Mouse (Mus musculus): ENCODE measurements around the gene Polr2e.
A peak's percentile ranks its signal among the peaks of the same experiment; 100 is the strongest.

Gene Polr2e

DNA sequence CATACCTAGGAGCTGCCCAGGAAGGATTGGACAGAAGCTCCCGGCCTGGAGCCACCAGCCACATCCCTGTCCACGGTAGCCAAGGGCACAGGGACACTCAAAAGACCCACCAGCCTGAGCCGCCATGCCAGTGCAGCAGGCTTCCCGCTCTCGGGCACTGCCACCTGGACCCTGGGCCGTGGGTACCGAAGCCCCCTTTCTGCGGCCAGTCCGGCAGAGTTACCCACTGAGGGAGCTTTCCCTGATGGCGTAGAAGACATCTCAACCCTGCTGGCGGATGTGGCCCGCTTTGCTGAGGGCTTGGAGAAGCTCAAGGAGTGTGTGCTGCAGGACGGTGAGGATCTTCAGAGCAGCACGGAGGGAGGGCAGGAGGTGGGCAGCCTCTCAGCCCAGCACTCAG, 21.8 kb downstream of the Polr2e start:
- DNase-seq (ENCODE audit: low spot score in 2 of 2) = no peak

DNA sequence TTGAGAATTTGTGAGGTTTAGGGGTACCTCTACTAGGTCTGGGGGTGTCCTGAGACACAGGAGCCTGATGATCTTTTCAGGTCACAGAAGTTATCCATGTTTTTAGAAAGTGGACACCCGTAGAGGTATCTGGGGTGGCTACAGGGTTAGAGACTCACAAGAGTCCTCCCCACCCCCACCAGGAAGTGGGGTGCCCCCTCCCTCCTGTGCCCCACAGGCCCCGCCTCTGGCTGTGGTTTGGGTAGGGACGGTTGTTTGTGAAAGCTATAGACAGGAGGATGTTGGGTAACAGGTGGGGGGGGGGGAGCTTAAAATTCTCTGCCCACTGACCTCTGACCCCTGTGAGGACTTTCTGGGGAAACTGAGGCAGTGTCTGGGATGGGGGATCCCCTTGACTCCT, 22.2 kb downstream of the Polr2e start:
- DNase-seq (ENCODE audit: low spot score in 2 of 2) = no peak

DNA sequence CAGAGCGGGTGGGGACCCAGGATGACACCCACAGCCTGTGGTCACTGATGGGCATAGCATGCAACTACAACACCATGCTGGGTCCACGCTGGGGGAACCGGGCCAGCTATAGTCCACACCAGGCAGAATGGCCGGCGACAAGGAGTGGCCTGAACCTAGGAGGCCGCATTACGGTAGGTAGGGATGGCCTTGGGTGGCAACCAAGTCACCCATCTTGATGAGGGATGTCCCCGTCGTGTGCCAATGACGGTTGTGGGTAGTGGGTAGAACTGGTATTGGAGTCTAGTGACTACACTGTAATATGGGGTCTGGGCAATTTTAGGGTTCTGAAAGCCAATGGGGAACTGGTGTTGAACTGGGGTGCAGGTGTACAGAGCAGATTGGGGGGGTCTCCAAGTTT, 22.7 kb downstream of the Polr2e start:
- no peak for DNase-seq (ENCODE audit: low spot score in 2 of 2)

DNA sequence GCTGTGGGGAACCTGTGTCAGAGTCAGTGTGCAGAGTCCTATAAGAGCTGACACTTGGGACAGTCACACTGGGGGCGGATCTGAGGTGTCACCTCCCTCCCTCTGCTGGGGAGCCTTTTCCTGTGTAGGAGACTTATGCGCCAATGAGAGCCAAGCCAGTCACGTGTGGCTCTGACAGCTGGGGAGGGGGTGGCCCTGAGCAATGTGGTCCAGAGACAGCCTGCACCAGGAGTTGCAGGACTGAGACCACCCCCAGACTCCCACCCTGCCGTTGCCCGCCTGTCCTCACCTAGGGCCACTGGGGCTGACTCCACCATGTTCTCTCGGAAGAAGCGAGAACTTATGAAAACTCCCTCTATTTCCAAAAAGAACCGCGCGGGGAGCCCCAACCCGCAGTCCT, 23.1 kb downstream of the Polr2e start, which contains the start of gene Arhgap45:
Gene Arhgap45, plus strand, starts transcription at position 143 of the 400 bp plus-strand sequence.
- no peak for DNase-seq (ENCODE audit: low spot score in 2 of 2)

DNA sequence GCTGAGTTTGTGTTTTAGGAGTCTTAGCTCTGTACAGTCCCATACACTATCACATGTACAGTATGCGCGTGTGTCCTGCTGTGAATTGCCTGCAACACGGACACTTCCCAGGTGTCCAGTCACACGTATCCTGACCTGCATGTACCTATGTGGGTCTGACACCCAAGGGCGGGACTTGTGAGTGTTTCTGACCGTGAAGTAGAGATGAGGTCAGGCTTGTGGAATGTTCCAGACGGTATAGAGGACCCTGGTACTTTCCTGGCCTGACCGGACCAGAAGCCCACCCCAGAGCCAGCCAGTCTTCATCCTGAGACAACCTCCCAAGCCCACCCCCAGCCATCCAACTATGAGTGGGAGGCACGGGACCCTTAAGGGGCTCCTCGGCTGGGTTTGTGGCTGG, 24.0 kb downstream of the Polr2e start:
- no peak for DNase-seq (ENCODE audit: low spot score in 2 of 2)

DNA sequence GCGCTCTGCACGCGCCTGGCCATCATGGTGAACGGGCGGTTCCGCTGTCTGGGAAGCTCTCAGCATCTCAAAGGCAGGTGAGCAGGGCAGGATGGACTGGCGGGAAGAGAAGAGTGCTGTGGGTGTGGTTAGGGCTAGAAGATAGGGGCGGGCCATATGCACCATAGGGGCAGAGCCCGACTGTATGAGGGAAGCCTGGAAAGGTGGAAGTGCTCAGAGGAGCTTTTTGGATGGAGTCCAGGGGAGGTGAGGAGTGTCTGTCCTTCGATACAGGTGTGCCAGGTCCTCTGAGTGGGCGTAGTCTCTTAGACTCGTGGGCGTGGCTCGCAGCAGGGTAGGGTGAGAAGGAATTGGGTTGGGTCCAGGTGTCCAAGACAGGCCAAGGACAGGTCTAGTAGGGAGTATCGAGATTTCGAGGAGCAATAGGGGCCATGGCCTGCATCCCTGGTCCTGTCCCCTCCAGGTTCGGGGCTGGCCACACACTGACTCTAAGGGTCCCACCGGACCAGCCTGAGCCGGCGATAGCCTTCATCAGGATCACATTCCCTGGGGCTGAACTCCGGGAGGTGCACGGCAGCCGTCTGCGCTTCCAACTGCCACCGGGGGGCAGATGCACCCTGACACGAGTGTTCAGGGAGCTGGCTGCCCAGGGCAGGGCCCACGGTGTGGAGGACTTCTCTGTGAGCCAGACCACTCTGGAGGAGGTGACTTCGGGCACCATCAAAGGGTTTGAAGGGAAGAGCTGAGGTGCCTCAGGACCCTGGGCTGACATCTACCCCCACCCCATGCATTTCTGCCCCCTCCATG, 24.9 kb downstream of the Polr2e start:
- no peak for DNase-seq (ENCODE audit: low spot score in 2 of 2)

DNA sequence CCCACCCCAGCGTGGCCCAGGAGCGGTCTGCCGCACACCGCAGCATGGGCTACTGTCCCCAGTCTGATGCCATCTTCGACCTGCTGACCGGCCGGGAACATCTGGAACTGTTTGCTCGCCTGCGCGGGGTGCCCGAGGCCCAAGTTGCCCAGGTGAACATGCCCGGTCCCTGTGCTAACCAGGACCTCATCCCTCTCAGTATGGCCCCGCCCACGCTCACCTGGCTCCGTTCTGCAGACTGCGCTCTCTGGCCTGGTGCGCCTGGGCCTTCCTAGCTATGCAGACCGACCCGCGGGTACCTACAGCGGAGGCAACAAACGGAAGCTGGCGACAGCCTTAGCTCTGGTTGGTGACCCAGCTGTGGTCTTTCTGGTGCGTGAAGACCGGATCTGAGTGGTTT, 26.0 kb downstream of the Polr2e start:
- no peak for DNase-seq (ENCODE audit: low spot score in 2 of 2)

DNA sequence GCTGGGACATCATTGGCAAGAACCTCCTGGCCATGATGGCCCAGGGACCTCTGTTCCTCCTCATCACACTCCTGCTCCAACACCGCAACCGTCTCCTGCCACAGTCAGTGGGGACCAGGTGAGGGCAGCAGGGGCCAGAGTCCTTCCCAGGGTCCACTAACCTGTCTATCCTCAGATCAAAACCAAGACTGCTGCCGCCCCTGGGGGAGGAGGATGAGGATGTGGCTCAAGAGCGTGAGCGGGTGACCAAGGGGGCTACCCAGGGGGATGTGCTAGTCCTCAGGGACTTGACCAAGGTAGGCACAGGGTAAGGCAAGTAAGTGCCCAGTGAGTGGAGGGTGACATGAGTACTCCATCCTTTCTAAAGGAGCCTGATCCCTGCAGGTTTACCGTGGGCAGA, 27.9 kb downstream of the Polr2e start:
- no peak for DNase-seq (ENCODE audit: low spot score in 2 of 2)

DNA sequence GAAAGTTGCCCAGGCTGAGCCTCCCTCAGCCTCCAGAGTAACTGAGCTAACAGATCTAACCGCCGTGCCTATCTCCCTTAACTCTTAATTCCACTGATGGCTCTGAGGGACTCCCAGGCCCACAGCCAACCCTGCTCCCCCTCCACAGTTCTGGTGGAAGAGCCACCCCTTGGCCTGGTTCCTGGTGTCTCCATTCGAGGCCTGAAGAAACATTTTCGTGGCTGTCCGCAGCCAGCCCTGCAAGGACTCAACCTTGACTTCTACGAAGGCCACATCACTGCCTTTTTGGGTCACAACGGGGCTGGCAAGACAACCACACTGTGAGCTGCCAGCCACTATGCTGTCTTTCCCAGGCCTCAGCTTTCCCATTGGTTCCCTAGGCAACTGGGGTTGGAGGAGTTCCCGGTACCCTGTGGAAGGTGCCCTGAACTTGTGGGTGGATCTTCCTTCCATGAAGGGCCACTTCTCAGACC, 35.3 kb downstream of the Polr2e start:
- DNase-seq (ENCODE audit: low spot score in 2 of 2) = no peak

DNA sequence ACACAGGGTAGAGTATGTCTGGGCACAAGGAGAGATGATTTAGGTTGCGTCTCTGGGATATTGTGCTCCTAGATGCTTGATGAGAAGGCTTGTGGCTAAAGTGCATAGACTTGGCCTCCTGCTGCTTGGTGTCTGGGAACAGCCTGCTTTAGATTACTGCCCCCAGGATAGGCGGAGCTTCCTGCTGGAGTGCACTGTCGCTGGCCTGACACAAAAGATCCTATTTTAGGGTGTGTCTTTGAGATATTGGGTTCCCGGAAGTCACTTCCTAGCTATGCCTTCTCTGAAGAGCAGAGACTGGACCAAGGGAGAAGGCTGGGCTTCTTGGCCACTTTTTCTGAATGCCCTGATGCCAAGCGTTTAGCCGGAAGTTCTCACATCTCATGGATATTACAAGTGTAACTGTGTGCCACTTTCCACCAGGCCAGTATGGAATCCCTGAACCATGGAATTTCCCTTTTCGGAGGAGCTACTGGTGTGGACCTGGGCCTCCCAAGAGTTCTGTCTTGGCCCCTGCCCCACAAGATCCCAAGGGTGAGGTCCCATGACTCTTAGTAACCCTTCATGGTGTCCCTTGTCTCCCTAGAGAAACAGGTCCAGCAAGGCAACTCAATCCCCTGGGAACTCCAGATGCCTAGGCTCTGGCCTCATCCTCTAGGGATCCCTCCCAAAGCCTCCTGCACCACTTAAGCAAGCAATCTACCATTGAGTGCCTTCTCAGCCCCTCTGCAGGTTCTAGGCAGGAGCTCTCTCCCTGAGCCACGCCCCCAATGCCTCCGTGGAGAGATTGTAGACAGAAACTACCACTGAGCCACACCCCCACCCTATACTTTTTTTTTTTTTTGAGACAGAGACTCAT, 36.0 kb downstream of the Polr2e start:
- DNase-seq (ENCODE audit: low spot score in 2 of 2) = no peak

DNA sequence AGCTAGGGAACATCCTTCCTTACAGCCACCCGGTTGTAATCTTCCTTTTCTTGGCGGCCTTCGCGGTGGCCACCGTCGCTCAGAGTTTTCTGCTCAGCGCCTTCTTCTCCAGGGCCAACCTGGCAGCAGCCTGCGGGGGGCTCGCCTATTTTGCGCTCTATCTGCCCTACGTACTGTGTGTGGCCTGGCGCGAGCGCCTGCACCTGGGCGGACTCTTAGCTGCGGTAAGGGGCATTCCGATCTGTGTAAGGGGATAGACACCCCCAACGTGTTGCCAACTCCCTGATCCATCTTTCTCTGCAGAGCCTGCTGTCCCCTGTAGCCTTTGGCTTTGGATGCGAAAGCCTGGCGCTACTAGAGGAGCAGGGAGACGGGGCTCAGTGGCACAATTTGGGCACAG, 36.8 kb downstream of the Polr2e start:
- DNase-seq (ENCODE audit: low spot score in 2 of 2) = no peak

DNA sequence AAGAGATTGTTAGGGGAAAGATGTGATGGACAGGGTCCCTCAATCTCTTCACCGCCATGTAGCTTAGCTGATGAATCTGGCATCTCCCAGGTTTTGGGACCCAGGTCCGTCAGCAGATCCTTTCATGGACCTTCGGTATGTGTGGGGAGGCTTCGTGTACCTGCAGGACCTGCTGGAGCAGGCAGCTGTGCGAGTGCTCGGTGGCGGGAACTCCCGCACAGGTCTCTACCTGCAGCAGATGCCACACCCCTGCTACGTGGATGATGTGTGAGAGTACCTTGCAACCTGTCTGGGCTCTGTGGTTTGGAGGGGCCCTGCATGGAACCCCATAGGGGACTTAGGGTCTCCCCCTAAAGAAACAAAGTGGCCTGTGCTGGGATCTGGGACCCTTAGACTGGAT, 37.6 kb downstream of the Polr2e start:
- no peak for DNase-seq (ENCODE audit: low spot score in 2 of 2)

DNA sequence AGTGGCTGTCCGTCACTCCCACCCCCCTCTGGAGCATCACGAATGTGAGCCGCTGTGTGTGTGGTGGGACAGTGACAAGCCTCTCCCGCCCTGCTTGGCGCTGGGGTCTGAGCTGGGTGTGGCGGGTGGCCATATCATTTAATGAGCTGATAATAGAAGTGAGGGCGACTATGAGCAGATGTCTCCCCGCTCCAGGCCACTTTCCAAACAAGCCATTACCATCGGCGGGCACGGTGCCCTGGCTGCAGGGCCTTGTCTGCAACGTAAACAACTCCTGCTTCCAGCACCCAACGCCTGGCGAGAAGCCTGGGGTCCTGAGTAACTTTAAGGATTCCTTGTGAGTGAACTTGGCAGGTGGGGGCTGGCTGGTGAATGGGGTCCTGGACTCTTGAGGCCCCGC, 41.8 kb downstream of the Polr2e start:
- DNase-seq (ENCODE audit: low spot score in 2 of 2) = no peak

DNA sequence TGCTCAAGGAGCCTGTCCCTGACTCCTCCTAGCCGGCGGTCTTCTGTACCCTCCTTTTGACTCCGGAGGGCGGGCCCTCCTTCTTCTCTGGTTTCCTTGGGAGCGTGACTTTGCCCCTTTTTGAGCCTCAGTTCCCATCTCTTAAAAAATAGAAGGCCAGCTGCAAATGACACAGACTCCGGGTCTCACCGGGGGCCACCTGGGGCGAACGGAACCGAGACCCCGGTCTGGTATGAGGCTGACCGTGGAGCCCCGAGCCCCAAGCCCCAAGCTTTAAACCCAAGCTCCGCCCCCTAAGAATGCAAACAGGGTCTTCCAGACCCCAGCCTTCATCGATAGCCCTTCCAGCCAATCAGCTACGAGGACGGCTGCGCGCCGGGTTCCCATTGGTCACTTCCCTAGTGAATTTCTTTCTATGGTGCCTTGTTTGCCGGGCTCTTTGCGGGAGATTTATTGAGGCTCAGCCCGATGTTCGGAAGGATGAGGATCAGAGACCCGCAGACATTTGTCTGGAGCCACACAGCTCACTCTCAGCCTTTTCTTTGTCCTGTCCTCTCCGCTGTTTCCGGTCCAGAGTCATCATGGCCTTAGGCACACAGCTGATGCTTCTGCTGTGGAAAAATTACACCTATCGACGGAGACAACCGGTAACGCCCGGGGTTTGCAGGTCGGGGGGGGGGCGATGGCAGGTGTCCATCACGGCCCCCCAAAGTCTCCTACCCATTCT, 42.4 kb downstream of the Polr2e start:
- DNase-seq (ENCODE audit: low spot score in 2 of 2) = peak in 1 of 2 experiments; percentile 35

DNA sequence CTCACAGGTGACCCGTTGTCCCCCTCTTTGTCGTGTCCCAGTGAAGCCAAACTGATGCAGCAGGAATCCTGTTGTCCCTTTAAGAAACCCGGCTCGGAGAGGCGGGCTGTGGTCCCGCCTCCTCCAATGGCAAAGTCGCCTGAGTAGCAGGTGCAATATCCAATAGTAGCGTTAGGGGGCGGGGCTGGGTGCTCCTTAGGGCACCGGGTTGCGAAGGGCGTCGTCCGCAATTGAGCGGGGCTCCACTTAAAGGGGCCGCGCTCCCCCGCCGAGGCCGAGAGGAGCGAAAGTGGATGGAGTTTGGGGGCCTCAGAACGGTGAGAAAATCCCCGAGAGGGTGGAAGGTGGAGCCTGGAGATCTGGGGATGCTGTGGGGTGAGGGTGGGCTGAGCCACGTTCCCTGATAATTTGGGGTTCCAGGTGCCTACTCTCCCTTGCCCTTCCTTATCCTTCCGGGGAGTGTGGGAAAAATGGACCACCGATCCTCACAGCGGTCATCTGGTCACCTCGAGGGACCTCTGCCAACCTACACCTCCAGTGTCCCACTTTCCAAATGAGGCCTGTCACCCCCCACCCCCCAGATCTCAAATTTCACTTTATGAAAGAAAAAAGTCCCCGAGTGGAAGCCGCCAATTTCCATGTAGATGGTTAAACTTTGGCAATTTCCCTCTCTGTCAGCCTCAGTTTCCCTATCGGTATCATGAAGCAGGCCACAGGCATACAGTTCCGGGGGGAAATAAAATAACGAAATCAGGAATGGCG, 43.1 kb downstream of the Polr2e start, which contains the start of gene Abca7:
Gene Abca7, plus strand, starts transcription at position 223 of the 762 bp plus-strand sequence.
- peak; percentile 93 to 96 for DNase-seq (ENCODE audit: low spot score in 2 of 2)

DNA sequence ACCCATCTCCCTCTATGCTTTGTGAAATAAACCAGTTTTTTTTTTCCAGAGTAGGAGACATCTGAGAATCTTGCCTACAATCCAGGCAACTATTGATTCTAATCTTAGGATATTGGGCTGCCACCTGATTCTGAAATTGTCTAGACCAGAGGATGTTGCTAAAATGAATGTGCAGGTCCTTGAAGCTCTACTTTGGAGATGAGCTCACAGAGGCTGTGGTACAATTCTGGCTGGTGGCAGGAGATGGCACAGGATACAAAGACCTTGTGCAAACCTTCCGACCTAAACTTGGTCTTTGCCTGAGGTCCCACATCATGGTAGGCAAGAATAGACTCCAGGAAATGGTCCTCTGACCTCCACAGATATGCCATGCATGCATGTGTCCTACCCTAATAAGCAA, 44.0 kb downstream of the Polr2e start:
- DNase-seq (ENCODE audit: low spot score in 2 of 2) = no peak

DNA sequence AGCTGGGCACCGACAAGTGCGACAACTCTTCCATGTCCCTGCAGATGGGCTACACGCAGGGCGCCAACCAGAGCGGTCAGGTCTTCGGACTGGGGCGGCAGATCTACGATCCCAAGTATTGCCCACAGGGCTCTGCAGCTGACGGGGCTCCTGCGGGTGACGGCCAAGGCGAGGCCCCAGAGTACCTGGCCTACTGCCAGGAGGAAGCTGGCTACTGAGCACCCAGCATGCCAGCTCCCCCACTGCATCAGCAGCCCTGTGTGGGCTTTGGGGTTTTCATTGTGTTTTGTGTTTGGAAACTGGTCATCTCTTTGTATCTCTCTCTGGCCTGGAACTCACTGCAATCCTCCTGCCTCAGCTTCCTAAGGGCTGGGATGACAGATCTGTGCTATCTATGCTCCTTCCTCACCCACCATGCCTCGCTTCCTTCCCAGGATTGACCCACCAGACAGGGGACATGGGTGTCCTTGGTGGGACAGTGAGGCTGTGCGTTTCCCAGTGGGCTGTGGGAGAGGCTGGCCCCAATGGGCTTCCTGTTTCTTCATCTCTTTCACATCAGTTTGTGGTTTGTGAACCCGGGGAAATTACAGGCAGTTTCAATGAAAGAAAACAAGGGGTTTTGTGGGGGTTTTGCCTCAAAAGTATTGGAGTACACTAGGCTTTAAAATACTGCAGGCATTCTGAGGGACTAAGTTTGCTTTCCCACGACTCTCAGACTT, 45.0 kb downstream of the Polr2e start:
- no peak for DNase-seq (ENCODE audit: low spot score in 2 of 2)

DNA sequence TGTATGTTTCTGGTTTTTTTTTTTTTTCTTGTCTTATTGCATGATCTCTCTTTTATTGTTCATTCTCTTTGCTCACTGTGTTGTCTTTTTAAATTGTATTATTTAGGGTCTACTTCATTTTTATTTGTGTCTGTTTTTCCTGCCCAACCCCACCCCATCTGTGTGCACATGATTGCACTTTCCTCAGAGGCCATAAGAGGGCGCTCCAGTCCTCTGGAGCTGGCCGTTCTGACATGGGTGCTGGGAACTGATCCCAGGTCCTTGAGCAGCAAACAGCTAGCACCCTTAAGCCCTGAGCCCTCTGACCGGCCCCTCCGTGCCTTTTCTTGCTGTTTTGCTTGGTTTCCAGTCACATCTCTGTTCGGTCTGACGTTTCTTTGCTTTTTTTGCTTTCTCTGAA, 48.0 kb downstream of the Polr2e start:
- DNase-seq (ENCODE audit: low spot score in 2 of 2) = no peak

DNA sequence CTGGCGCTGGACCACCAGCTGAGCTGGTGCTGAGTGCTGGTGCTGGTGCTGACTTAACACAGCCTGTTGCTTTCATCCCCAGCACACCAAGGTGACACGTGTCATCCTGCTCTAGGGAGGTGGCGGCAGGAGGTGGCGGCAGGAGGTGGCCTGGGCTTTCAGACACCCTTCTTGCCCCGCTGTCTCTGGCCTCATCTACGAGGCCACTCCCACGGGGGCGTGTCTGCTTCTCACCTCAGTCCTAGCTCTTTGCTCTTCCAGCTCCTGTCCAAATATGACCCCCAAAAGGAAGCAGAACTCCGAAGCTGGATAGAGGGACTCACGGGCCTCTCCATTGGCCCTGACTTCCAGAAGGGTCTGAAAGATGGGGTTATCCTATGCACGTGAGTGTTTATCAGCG, 48.5 kb downstream of the Polr2e start:
- no peak for DNase-seq (ENCODE audit: low spot score in 2 of 2)

DNA sequence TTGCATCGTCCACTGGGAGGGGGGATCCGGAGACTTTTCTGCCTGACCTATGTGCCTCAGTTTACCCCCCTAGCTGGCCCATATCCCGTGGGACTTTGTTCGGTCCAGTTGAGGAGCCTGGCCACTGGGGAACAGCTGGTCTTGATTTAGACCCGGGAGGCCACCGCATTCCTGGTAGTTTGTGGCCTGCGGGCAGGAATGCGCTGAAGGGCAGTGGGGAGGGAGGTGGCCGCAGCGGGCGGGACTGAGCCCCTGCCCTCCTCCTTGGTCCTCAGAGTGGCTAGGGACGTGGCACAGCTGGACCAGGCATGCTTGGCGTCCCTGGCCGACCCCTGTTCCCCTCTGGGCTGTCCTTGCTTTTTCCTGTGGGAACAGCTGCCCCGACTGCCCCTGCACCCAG, 49.7 kb downstream of the Polr2e start:
- DNase-seq (ENCODE audit: low spot score in 2 of 2) = no peak
